ENCODE assay signal across 7 mouse cellular contexts in the genomic region with DNA sequence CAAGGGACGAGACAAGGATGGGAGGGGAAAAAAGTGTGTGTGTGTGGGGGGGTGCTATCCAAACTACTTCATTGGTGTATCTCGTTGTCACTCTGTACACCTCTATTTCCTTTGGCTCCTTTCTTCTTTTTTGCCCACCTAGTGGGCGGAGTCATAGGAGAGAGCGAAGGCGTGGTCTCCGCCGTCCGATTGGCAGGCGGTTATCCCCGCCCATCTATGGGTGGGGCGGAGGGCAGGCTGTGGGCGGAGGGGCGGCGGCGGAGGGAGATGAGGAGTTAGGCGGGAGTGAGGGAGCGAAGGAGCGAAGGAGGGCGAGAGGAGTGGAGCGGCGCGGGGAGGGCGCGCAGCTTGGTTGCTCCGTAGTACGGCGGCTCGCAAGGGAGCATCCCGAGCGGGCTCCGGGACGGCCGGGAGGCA. TPM values are rescaled to one million over a fixed set of nuclear protein-coding genes. Genes with fewer than 3 reads are reported as not detected.
DNase-seq lines count a peak whose midpoint lies in the region; ATAC-seq and TF ChIP-seq lines count a peak whose summit lies in the region.

A gene (plus strand): TSS at position 216 of the 417 bp plus-strand sequence.

- H3K36me3 ChIP-seq in embryonic facial prominence, embryonic 12.5 days, result no peaks in the 10 kb centered on the region
- no peaks in the 10 kb centered on the region for H3K36me3 ChIP-seq in kidney, adult 2 months (ENCODE audit: control insufficient read depth, insufficient read depth, low read length)
- peaks cover 11% of the 10 kb centered on the region; the same call in 1 of the 2 replicates for H3K36me3 ChIP-seq in limb, embryonic 12.5 days
- no peaks in the 10 kb centered on the region; the same call in 1 of the 2 replicates for H3K36me3 ChIP-seq in midbrain, embryonic 15.5 days (replicated peaks)
- no peaks in the 10 kb centered on the region for H3K36me3 ChIP-seq in spleen, adult 2 months (ENCODE audit: control insufficient read depth, insufficient read depth, low read length)

- peak; percentile 97 for DNase-seq in adrenal gland, postnatal 25 days
- DNase-seq in heart, adult 11 months, result peak; percentile 100
- DNase-seq in kidney, adult 2 months, result peak; percentile 99
- peak; percentile 97 to 99 for DNase-seq in spleen, adult 2 months (ENCODE audit: low read depth in 1 of 2, low spot score in 2 of 2)

- H3K4me1 ChIP-seq in embryonic facial prominence, embryonic 12.5 days, result peaks cover 24% of the 10 kb centered on the region
- 0 out of 2 replicates have a peak, but pooled peaks cover 2% of the 10 kb centered on the region for H3K4me1 ChIP-seq in kidney, adult 2 months (ENCODE audit: control insufficient read depth, insufficient read depth, low read length)
- H3K4me1 ChIP-seq in limb, embryonic 12.5 days (replicated peaks), result peaks cover 21% of the 10 kb centered on the region
- H3K4me1 ChIP-seq in midbrain, embryonic 15.5 days, result peaks cover 37% of the 10 kb centered on the region
- H3K4me1 ChIP-seq in spleen, adult 2 months (ENCODE audit: control insufficient read depth, insufficient read depth, insufficient read length), result no peaks in the 10 kb centered on the region

- no peaks in the 10 kb centered on the region for H3K27me3 ChIP-seq in embryonic facial prominence, embryonic 12.5 days
- H3K27me3 ChIP-seq in kidney, adult 2 months (replicated peaks; ENCODE audit: control insufficient read depth, insufficient read depth, low read length), result no peaks in the 10 kb centered on the region
- H3K27me3 ChIP-seq in limb, embryonic 12.5 days, result no peaks in the 10 kb centered on the region
- no peaks in the 10 kb centered on the region for H3K27me3 ChIP-seq in midbrain, embryonic 15.5 days (replicated peaks)
- peaks cover 11% of the 10 kb centered on the region for H3K27me3 ChIP-seq in spleen, adult 2 months (ENCODE audit: control insufficient read depth, insufficient read depth, low read length)

- no peaks in the 10 kb centered on the region for H3K9me3 ChIP-seq in embryonic facial prominence, embryonic 12.5 days
- H3K9me3 ChIP-seq in limb, embryonic 12.5 days, result no peaks in the 10 kb centered on the region
- no peaks in the 10 kb centered on the region for H3K9me3 ChIP-seq in midbrain, embryonic 15.5 days

- H3K27ac ChIP-seq in embryonic facial prominence, embryonic 12.5 days, result peak within 1 kb of the TSS; percentile 96
- peak within 1 kb of the TSS; percentile 93 for H3K27ac ChIP-seq in kidney, adult 2 months (ENCODE audit: insufficient read depth, low read depth, low read length)
- peak within 1 kb of the TSS; percentile 93 for H3K27ac ChIP-seq in limb, embryonic 12.5 days
- H3K27ac ChIP-seq in midbrain, embryonic 15.5 days, result peak within 1 kb of the TSS; percentile 97
- peak within 1 kb of the TSS; percentile 83 for H3K27ac ChIP-seq in spleen, adult 2 months (ENCODE audit: insufficient read depth, low read length)

- peak within 1 kb of the TSS; percentile 91 for H3K4me3 ChIP-seq in embryonic facial prominence, embryonic 12.5 days
- peak within 1 kb of the TSS; percentile 91 for H3K4me3 ChIP-seq in kidney, adult 2 months (ENCODE audit: insufficient read depth, low read depth, low read length)
- H3K4me3 ChIP-seq in limb, embryonic 12.5 days (replicated peaks), result peak within 1 kb of the TSS; percentile 96
- H3K4me3 ChIP-seq in midbrain, embryonic 15.5 days, result peak within 1 kb of the TSS; percentile 95
- H3K4me3 ChIP-seq in spleen, adult 2 months (ENCODE audit: extremely low read depth, insufficient read depth, insufficient read length), result peak within 1 kb of the TSS; percentile 91

- TF ChIP-seq POLR2A in kidney, adult 2 months (IDR thresholded peaks at IDR 0.05; ENCODE audit: low read depth, low read length), result peak; percentile 76
- TF ChIP-seq POLR2A in spleen, adult 2 months (IDR thresholded peaks at IDR 0.05; ENCODE audit: low read depth, low read length), result peak; percentile 54

- H3K4me2 ChIP-seq in embryonic facial prominence, embryonic 12.5 days (replicated peaks), result peak within 1 kb of the TSS; percentile 80
- peak within 1 kb of the TSS; percentile 78 for H3K4me2 ChIP-seq in limb, embryonic 12.5 days
- peak within 1 kb of the TSS; percentile 73 for H3K4me2 ChIP-seq in midbrain, embryonic 15.5 days

- WGBS in embryonic facial prominence, embryonic 12.5 days, result under 1% methylated on average over 33 of the region's 33 CpGs
- WGBS in kidney, adult 2 months, result under 1% methylated on average over 33 of the region's 33 CpGs
- under 1% methylated on average over 33 of the region's 33 CpGs for whole genome bisulfite sequencing in limb, embryonic 12.5 days
- 1% methylated on average over 33 of the region's 33 CpGs for WGBS in midbrain, embryonic 15.5 days
- 0% methylated on average over 24 of the region's 33 CpGs for WGBS in spleen, adult 2 months

- H3K9ac ChIP-seq in embryonic facial prominence, embryonic 12.5 days, result peak within 1 kb of the TSS; percentile 97
- H3K9ac ChIP-seq in limb, embryonic 12.5 days (replicated peaks), result peak within 1 kb of the TSS; percentile 93
- peak within 1 kb of the TSS; percentile 96 for H3K9ac ChIP-seq in midbrain, embryonic 15.5 days

- no peak for TF ChIP-seq CTCF in kidney, adult 2 months (conservative IDR thresholded peaks at IDR 0.05; ENCODE audit: insufficient read depth, insufficient read length, low read depth, low read length)
- TF ChIP-seq CTCF in spleen, adult 2 months (IDR thresholded peaks at IDR 0.05; ENCODE audit: extremely low read depth, insufficient read depth, insufficient read length, insufficient replicate concordance), result no peak

- ATAC-seq in embryonic facial prominence, embryonic 12.5 days (ENCODE audit: insufficient number of reproducible peaks, insufficient read depth, low FRiP score, low TSS enrichment), result peak; percentile 96
- ATAC-seq in limb, embryonic 12.5 days (ENCODE audit: insufficient number of reproducible peaks, insufficient read depth, low FRiP score, low TSS enrichment, low read depth), result peak; percentile 94
- ATAC-seq in midbrain, embryonic 15.5 days (replicated peaks), result peak; percentile 95

RNA-seq across cellular contexts. Expression of the gene that starts here (rescaled TPM):
- 39.3 and 50.3 TPM in 2 replicates for total RNA-seq in adrenal gland, postnatal 25 days (2021)
- 39.6 and 43.2 TPM in 2 replicates for polyA plus RNA-seq in embryonic facial prominence, embryonic 12.5 days (2016; fragmentation: Nextera tagmentation; extraction: Ambion mirVana)
- 20.5 and 22.9 TPM in 2 replicates for polyA plus RNA-seq in kidney, adult 2 months (2012; rRNA removed)
- polyA plus RNA-seq in limb, embryonic 12.5 days (2016; fragmentation: Nextera tagmentation; extraction: Ambion mirVana), result 38.3 and 39.8 TPM in 2 replicates
- polyA plus RNA-seq in midbrain, embryonic 15.5 days (2015; fragmentation: Nextera tagmentation; extraction: Ambion mirVana), result 63.5 and 68.6 TPM in 2 replicates
- 21.7 and 36.0 TPM in 2 replicates for polyA plus RNA-seq in spleen, adult 2 months (2012; rRNA removed)

Comparison
In these comparisons a context has a peak if more than half of its experiments do, and no peak if none do; other contexts are left out.
1. Peak in every context shown above with its lines: DNase-seq, ATAC-seq, H3K4me3 ChIP-seq and H3K27ac ChIP-seq.